Mouse (Mus musculus): ENCODE measurements around the gene Kank3. TPM values are rescaled to one million over a fixed set of nuclear protein-coding genes. Genes with fewer than 3 reads are reported as not detected.

Kank3 gene
- polyA plus RNA-seq, 1 experiment, result 180 TPM

- no peak for DNase-seq (ENCODE audit: extremely low spot score in 1 of 2, low spot score in 1 of 2)
Measured at GRCm38 (mm10) chr17:33844196-33844595, 33.9 kb downstream of the Kank3 start.

- no peak for DNase-seq (ENCODE audit: extremely low spot score in 1 of 2, low spot score in 1 of 2)
Measured at GRCm38 (mm10) chr17:33848139-33848538, 37.8 kb downstream of the Kank3 start.

GRCm38 (mm10) chr17:33851331-33851730 lies 41.0 kb downstream of the Kank3 start:
- DNase-seq (ENCODE audit: extremely low spot score in 1 of 2, low spot score in 1 of 2), result no peak

- DNase-seq (ENCODE audit: extremely low spot score in 1 of 2, low spot score in 1 of 2), result no peak
Measured at GRCm38 (mm10) chr17:33857816-33858215, 47.5 kb downstream of the Kank3 start.

- DNase-seq (ENCODE audit: extremely low spot score in 1 of 2, low spot score in 1 of 2), result peak; percentile 88 to 93
Measured at GRCm38 (mm10) chr17:33865330-33866030, 55.2 kb downstream of the Kank3 start.

Other genes starting within 250 kb of the Kank3 start
- 87.1 and 95.7 TPM in 2 replicates for gene Zfp414, start 181.4 kb upstream of the Kank3 start, polyA plus RNA-seq (2012; rRNA removed)
- gene Pram1, start 172.5 kb upstream of the Kank3 start, polyA plus RNA-seq (2012; rRNA removed), result 0.88 and 1.5 TPM in 2 replicates
- 190 and 223 TPM in 2 replicates for gene Hnrnpm, start 123.7 kb upstream of the Kank3 start, polyA plus RNA-seq (2012; rRNA removed)
- 104 and 117 TPM in 2 replicates for gene March2, start 91.8 kb upstream of the Kank3 start, polyA plus RNA-seq (2012; rRNA removed)
- 461 and 466 TPM in 2 replicates for gene Rab11b, start 50.0 kb upstream of the Kank3 start, polyA plus RNA-seq (2012; rRNA removed)
- 4.2 and 4.4 TPM in 2 replicates for gene Angptl4, start 28.7 kb upstream of the Kank3 start, polyA plus RNA-seq (2012; rRNA removed)
- 683 and 811 TPM in 2 replicates for gene Rps28, start 14.0 kb downstream of the Kank3 start, polyA plus RNA-seq (2012; rRNA removed)
- gene Ndufa7, start 14.1 kb downstream of the Kank3 start, polyA plus RNA-seq (2012; rRNA removed), result 316 and 318 TPM in 2 replicates
- 30.1 and 31.8 TPM in 2 replicates for gene Cd320, start 32.6 kb downstream of the Kank3 start, polyA plus RNA-seq (2012; rRNA removed)
- not detected in 2 replicates for gene Gm7029, start 63.3 kb downstream of the Kank3 start, polyA plus RNA-seq (2012; rRNA removed)
- 2.5 and 2.6 TPM in 2 replicates for gene Kifc1, start 80.1 kb downstream of the Kank3 start, polyA plus RNA-seq (2012; rRNA removed)
- 1.3 and 1.5 TPM in 2 replicates for gene Platr17, start 94.6 kb downstream of the Kank3 start, polyA plus RNA-seq (2012; rRNA removed)
- 26.4 and 27.2 TPM in 2 replicates for gene Daxx, start 98.9 kb downstream of the Kank3 start, polyA plus RNA-seq (2012; rRNA removed)
- 25.4 and 28.5 TPM in 2 replicates for gene Tapbp, start 105.4 kb downstream of the Kank3 start, polyA plus RNA-seq (2012; rRNA removed)
- 29.9 and 33.4 TPM in 2 replicates for gene Zbtb22, start 105.4 kb downstream of the Kank3 start, polyA plus RNA-seq (2012; rRNA removed)
- 154 and 161 TPM in 2 replicates for gene Rgl2, start 119.0 kb downstream of the Kank3 start, polyA plus RNA-seq (2012; rRNA removed)
- gene Pfdn6, start 129.8 kb downstream of the Kank3 start, polyA plus RNA-seq (2012; rRNA removed), result 101 and 130 TPM in 2 replicates
- gene Wdr46, start 130.1 kb downstream of the Kank3 start, polyA plus RNA-seq (2012; rRNA removed), result 13.3 and 13.7 TPM in 2 replicates
- 6.9 and 7.5 TPM in 2 replicates for gene B3galt4, start 141.0 kb downstream of the Kank3 start, polyA plus RNA-seq (2012; rRNA removed)
- gene Vps52, start 145.3 kb downstream of the Kank3 start, polyA plus RNA-seq (2012; rRNA removed), result 69.5 and 70.5 TPM in 2 replicates
- 488 and 518 TPM in 2 replicates for gene Rps18, start 145.5 kb downstream of the Kank3 start, polyA plus RNA-seq (2012; rRNA removed)
- 75.5 and 94.5 TPM in 2 replicates for gene H2-K1, start 189.8 kb downstream of the Kank3 start, polyA plus RNA-seq (2012; rRNA removed)
- gene Ring1, start 214.2 kb downstream of the Kank3 start, polyA plus RNA-seq (2012; rRNA removed), result 80.9 and 89.6 TPM in 2 replicates
- 84.6 and 87.2 TPM in 2 replicates for gene H2-Ke6, start 217.5 kb downstream of the Kank3 start, polyA plus RNA-seq (2012; rRNA removed)
- 101 and 102 TPM in 2 replicates for gene Slc39a7, start 221.2 kb downstream of the Kank3 start, polyA plus RNA-seq (2012; rRNA removed)
- 69.5 and 79.4 TPM in 2 replicates for gene Rxrb, start 221.3 kb downstream of the Kank3 start, polyA plus RNA-seq (2012; rRNA removed)
- gene Col11a2, start 228.9 kb downstream of the Kank3 start, polyA plus RNA-seq (2012; rRNA removed), result 10.0 and 10.7 TPM in 2 replicates